Mouse (Mus musculus) lung, postnatal 14 days (tissue): ENCODE measurements at regions not wholly inside any gene's neighbourhood (a gene's known extent, or its start where the extent isn't known, plus 50 kb on each side); places are given as distances from the start of the nearest gene placed in this dataset.

Experiments used
- DNase-seq: peaks from one replicate; pipeline ENCODE4 v3.0.0; 2021

DNA sequence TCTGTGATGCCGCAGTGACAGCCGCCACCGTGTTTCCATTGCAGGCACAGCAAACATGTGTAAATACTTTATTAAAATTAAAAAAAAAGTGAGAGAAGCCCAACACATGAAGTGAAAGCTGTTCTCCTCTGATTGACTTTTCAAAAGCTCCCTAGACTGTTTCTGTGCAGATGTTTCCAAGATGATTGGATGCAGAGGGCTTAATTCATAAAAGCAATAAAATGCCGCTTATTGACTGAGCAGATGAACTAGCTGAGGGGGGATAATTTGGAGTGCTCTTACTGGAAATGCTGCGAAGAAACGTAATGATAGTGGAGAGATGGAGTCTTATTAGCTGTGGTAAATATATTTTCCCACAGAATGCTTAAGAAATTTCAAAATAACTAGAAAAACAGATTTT lies 170.4 kb downstream of the Rnf144a start:
- DNase-seq = no peak

DNA sequence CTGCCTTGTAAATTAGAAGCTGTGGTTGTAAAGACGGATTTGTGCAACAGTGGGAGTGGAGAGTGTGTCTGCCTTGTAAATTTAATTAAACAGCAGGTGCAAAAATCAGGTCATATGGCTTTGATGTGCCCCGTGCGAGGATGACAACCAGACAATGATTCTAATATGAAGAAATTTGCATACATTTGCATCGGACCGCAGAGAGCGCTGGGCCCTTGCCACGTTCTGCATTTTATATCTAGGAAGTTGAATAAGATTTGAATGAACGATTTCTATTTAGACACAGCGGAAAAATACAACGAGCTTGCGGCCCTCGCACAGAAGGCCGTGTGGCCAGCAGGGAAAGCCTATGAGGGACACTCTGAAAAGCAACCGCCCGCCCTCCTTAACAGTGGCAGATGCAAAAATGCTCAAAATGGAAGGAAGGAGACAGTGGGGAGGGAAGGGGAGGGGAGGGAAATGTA lies 187.5 kb downstream of the Rnf144a start:
- no peak for DNase-seq

DNA sequence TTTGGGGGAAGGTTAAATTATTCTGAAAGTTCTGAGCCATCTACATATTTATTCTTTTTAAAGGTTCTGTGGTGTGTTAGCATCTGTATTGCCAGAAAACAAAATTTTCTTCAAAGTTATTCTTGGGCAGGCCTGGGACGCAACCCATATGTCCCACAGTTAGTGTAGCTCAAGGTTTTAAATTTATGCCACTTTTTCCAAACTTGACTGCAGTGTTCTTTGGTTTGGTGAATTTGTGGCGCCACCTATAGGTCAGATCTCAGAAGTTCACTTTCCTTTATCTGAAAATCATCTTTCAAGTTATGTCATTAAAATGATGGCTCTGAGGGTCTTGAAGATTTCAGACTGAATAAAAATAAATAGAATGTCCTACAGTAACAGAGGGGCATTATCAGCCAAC lies 188.7 kb downstream of the Rnf144a start:
- peak; percentile 35 for DNase-seq

DNA sequence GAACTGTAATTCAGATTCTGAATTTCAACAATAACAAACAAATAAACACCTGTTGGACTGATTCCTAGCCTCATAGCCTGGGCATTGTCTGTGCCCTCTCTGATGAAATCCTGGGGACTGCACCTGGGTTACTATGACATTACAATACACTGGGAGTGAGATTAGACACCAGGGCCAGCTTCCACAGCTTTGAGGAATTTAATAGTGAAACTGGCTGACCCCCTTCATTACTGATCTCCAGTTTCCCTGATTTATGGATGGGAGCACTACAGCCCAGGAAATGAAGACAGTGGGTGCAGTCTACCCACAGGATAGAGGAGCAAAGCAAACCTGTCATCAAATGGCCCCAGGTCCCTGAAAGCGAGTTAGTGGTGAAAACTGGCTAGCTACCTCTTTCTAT lies 202.6 kb downstream of the Rnf144a start:
- DNase-seq = no peak

DNA sequence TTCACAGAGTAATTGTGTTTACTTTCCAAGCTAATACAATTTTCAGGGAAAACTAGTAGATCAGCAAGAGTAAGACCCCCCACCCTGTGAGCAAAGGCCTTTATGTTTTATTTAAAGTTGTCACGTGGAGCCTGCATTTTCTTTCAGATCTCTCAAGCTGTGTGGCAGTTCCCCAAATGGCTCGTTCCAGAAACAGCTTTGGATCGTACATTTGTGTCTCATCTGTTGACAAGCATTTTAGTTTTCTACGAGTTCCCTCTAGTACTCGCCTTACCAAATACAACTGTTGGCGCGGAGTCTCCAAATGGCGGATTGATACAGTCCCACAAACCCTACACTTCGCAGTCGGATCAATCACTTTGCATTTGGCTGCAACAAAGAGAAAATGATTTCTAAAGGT lies 203.6 kb downstream of the Rnf144a start:
- DNase-seq = no peak

DNA sequence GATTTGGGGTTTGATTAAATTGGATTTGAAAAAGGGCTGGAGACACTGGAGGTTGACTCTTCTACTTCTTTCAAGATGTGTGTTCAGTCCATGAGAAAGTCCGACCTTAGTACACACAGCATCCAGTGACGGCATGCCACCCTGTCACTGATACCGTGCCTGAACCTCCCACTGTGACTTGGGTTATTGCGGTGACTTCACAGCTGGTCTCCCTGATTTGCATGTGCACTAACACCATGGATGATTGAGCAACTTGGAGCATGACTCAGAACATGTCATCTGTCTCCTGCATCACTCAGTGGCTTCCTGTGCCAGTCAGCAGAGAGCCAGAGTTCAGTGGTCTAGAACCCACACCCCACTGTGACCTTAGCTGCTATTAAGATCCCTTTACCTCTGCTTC lies 208.3 kb downstream of the Rnf144a start:
- DNase-seq = no peak

DNA sequence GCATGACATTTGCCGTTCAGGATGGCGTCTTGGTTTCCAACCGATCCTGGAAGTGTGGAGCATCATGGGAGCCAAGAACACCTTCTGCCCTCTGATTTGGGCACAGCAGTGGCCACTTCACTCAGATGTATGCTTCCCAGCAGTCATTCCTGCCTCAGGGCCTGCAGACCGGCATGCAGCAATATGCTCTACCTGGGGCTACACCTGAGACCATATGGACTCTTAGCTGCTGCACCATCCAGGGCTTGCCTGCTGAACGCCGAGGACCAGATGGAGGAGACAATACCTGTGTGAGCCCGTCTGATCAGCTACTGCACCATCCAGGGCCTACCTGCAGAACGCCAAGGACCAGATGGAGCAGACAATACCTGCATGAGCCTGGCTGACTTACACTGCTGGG lies 209.0 kb downstream of the Rnf144a start:
- DNase-seq = no peak

DNA sequence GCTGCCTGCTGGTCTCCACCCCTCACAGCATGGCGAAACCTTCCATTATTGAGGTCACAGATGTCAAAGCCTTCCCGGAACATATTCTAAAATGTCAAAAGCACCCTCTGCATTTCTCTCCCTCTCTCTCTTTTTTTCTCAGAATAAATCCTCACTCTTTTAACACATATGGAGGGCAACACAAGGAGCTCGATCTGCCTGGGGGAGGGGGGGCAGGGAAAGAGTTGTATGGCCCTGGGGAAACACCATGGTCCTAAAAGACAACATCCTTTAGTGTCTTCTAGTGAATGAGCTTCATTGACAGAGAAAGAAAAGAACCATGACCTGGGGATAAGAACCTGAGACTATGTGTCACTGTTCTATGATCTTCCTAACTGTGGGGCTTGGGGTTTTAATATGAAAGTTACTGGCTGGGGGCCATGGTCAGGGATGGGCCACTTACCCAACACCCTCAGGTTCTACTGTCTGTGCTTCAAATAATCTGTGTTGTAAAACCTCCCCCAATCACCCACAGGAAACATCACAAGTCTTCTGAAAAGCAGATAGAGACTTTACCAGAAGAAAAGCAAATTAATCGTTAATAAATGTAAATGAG lies 223.0 kb downstream of the Rnf144a start:
- no peak for DNase-seq

DNA sequence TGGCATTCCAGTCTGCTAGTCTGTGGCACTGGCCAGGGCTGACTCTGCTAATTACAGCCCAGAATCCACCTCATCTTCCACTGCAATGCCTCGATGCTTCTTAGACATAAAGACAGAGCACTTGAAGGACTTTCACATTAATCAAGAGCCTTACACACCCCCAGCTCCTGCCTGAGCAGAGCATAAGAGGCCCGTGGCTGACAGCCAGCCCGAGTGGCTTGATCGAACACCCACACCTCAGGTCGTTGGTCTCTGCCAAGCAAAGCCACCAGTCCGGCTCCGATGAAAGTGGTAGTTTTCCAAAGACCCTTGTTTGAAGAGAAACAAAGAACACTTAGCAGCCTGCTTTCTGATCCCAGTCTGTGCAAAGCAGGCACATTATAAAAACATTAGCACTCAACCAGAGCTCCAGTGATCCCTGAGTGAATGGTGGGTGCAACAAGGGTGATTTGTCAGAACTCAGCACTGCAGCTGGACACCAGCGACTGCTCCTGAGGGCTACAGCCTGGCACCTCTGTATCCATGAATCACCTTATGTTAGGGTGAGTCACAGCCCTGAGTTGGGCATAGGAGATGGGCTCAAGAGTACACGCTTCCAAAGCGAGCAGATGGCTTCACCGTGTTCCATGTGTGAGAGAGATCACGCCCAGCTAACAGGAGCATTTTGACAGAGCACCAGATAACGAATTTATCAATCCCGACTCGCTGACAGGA lies 223.6 kb downstream of the Rnf144a start:
- DNase-seq = peak; percentile 4

DNA sequence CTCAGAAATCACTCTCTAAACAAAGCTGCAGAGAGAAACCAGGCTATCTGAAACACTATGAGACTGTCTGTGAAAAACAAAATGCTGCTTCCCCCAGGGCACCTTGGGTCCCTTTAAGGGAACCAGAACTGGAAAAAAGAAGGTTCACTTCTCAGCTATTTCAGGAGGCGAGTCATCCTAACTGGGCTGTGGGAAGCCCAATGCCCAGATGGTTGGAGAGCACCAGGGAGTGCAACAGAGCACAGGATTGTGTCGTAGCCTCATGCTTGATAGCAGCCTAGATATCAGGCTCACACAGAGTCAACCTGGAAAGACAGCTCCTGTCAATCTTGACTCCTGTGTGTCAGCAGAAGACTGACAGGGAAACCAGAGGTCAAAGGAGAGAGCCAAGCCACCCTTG lies 226.1 kb downstream of the Rnf144a start:
- DNase-seq = no peak

DNA sequence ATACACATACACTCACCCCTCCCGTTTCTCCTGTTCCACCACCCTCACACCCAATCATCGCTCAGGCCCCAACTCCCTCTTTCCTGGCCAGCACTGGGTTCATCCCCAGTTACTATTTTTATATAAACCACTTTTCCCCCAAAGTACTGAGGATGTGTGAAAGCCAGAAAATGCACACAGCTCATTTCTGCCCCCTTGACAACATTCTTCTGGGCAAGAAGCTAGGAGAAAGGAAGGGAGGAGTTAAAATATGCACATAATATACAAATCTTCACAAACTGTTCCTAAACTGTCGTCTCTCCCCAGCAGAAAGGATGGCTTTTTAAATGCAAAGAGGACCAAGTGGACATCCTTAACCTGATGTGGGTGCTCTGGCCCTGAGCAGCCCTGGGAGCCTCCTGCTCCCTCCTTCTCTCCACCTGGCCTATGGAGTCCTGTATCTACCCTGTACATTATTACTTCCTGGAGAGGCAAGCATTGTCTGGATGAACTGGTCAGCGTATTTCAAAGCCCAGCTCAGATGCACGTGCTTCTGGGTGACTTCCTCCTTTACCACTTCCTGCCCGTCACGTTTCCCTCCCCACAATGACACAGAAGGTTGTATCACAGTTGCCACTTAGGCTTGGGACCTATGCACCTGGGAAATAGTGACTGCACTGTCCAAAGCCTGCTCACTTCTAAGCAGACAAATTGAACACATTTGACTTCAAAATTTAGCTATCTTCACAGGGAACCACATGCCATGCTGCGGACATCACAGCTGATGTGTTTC lies 227.8 kb downstream of the Rnf144a start:
- DNase-seq = no peak

DNA sequence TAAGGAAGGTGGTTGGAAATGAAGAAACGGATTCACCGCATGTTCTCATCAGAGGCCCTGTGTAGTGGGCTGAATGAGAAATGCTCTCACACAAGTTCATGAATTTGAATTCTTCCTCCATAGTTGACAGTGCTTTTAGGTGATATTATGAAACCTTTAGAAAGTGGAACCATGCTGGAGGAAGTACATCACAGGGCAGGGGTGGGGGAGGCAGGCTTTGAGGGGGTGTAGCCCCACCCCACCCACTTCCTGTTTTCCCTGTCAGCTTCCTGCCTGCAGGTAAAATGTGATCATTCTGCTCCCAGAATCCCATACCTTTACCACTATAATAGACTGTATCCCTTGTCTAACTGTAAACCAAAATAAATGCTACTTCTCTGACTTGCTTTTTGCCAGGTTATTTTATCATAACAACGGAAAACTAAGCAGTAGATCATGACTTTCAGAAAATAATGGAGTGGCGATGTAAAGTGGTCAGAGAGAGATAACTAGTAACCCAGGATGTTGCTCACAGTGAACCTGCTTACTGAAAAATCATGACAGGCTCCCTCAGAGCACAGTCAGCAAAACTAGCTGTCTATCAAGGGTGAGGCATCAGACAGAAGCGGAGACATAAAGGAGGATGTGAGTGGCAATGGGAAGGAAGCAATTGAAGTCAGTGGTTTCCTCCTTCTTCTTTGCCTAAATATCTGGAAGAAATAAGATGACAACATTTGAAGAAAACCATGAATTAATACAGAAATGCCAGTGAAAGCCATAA lies 230.2 kb downstream of the Rnf144a start:
- no peak for DNase-seq

DNA sequence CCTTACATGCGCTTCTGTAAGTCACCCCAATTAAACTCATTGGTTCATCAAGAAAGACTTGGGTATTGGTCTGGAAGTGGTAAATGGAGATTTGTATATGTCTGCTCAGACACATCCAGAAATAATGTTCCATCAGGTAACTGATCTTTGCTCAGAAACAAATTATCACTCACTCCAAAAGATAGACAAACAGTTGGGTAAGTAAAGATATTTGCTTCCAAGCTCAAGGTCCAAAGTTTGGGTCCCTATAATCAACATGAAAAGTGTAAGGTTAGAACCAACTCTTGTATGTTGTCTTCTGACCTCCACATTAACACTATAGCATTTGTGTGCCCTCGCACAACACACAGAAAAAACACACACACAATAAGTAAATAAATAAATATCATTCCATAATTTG lies 232.0 kb downstream of the Rnf144a start:
- DNase-seq = no peak

DNA sequence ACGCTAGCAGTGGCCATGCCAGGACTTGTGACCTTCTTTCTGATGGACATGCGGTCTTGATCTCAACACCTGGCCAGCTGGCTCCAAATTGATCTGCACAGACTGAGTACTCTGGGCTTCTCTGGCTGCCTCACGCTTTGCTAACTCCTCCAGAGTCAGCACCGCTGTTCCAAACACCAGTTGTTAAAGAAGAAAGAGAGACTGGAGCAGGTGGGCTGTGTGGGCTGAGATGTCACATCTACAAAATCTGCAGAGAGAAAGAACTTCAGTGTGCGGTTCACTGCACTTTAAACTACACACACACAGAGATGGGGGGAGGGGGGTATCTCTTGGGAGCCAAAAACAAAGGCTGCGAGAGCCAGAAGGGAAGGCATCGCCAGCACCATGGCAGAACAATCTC lies 234.2 kb downstream of the Rnf144a start:
- no peak for DNase-seq

DNA sequence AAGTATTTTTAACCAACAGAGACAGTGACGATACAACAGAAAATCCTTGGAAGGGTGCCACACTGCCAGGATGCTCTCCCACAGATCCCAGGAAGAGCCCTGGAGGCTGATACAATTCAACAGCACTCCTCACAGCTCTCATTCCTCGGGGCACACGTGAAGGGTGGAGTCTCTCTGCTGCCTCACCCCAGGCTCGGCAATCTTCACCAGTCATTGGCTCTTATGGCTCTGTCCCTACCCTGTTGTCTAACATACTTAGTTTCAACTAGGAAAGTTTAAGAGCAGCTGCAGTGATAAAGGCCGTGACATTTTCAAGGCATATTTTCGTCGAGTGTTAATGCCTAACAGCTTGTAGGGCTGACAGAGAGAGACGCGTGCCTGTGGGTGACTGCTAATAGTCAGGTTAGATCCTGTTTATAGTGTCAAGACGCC lies 238.8 kb downstream of the Rnf144a start:
- no peak for DNase-seq

DNA sequence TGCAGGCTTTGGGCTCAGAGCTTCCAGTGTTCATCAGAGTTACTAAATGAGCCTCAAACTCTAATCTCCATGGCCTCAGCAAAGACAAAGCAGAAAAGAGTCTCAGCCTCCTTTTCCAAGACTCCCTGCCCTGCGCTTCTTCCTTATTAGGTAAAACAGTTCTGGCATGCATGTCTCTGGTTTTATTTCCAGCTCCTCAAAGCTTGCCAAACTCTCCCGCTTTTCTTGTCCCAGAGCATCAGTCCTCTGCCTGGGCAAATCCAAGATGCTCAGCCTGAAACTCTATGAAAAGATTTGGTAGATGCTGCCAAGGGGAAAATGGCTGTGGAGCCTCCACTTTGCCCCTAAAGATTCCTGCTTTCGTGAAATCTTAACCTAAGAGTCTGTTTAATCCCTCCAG lies 251.6 kb downstream of the Rnf144a start:
- DNase-seq = no peak

DNA sequence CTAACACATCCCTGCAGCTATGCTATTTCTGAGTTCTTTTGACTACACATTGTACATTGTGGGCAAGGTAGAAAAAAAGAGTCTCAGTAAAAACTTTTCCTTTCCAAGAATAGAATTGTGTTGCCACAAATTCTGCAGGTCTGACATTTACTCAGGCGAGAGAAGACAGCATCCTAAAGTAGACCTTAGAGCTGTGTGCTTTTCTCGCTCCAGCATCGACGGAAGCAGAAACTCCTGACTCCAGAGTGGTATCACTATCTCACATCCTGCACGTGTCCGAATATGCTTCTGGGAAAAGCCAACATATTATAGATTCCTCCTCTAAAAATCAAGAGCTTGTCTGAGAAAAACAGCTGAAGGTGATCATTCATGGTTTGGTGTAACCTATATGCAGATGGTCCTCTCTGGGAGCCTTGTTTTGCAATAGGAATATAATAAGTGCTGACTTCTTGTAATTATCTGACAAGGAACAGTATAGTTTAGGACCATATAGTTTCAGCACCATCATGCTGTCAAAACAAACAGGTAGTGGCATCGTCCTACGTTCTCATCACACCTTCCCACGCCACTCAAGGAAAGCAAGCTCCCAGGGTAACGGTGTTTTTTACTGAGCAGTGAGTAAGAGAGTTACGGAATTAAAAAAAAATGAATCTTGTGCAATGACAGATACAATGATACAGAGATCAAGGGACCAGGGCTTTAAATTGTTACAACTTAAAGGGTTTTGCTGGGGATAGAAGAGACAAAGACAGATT lies 254.0 kb downstream of the Rnf144a start:
- no peak for DNase-seq

DNA sequence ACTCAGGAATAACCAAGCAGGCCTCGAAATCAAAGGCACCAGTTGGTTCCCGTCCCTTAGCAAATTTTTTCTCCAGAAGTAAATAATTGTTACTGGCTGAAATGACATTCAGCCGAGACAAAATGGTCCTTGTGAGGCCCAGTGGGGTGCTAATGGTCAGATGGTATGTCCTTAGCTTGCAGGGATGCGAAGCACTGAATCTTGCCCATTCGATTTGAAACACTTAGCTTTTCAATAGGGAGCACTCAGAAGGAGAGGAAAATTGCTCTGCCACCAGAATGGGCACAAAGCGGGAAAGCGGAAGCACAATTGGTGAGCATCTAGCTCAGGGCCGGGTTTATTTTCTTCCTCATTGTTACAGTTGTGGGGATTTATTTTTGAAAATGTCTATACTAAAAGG lies 262.1 kb downstream of the Rnf144a start:
- no peak for DNase-seq

DNA sequence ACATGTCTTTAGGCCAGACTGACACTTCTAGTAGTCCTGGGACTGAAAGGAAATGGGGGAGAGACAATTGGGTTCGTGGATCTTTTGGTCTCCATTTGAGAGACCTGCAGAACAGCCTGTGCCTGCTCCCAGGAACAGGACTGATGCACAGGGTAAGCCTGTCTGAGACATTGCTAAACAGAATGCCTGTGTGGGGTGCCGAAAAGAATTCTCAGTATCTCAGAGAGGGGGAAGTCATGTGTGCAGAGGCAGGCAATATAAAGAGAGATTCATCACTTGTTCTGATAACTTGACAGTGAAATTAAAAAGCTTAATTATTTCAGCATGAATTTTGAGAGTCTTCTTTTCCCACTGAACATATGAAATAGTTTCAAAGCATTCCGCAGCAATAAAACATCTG lies 268.7 kb downstream of the Rnf144a start:
- DNase-seq = no peak

DNA sequence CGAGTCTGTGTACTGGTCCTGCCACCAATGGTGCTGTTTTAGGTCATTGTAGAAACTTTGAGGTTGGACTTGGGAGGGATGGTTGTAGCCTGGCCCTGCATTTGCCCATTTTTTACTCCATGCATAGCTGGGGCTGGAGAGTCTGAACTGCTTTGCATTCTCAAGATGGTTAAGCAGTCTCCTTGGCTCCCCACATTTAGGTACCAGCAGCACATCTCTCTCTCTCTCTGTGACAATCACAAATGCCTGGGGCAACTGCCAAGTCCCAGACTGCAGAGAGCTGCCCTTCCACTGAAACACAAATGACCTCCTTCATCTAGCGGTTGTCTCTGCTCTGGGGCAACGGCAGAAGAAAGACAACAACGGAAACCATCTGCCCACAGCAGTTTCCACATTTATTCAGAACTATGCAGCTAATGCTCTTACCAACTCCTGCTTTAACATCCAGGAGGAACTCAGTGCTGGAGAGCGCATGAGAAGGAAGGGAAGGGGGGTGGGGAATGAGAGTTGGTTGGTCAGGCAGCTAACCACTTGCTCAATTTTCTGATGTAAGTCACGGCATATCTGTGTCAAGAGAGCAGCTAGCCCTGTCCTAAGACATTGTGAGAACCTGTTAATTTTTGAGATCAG lies 269.9 kb downstream of the Rnf144a start:
- peak; percentile 4 for DNase-seq

DNA sequence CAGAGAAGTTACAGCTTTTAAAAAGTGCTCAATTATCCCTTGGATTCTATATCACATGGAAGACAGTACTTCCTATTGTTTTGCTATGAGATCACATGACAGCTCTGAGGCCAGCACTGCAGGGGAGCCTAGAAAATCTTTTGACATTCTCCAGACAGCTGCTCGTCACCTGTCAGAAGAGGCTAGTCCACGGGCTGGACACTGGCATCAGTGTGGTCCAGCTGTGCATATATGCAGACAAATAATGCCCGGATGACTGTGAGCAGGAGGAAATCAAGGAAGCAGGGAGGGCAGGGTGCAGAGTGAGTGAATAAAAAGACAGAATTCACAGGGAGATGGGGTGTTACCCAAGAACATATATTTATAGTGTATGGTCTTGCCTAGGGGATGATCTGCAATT lies 270.4 kb downstream of the Rnf144a start:
- DNase-seq = no peak

DNA sequence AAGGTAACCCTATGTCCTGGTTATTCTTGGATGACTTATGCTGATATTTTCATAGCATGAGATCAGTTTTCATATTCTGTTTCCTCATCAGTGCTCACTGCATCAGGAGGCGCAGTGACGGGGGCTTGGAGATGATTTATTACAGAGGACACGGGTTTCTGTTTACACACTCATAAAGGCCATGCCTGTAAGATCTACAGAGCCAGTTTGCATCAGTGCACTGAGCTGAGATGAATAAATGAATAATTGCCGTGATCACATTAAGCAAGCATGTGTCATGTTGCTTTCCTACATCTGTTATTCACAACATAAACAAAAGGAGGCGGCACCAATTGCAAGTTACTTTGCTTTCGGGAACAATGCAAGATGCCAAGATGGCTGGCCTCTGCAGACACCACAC lies 271.6 kb downstream of the Rnf144a start:
- no peak for DNase-seq
